Mouse (Mus musculus) frontal cortex, postnatal 10 days (tissue): Measurements from ENCODE around the gene Aass.
"Not testable (repeated sequence)": the region's sequence is repeated elsewhere in the genome, so short reads cannot be mapped to it uniquely, and the experiment has no call there.

ENCODE experiments used
- DNase-seq, 2 experiments: peaks; one replicate each; pipeline ENCODE4 v3.0.0; 2022; ENCODE audit warnings: low spot score in 2 of 2, mixed read lengths in 1 of 2

Gene Aass

GRCm38 (mm10) chr6:23132573-23133181, at the start of gene Aass:
TSS of gene Aass (minus strand) at chr6:23132986.
- peak in 1 of 2 experiments; percentile 9 for DNase-seq

- peak in 1 of 2 experiments; percentile 40 for DNase-seq
These were observed 47.3 kb upstream of the Aass start for GRCm38 (mm10) chr6:23180096-23180495.

GRCm38 (mm10) chr6:23163824-23164223, 31.0 kb upstream of the Aass start:
- DNase-seq, result not testable (repeated sequence)

DNA sequence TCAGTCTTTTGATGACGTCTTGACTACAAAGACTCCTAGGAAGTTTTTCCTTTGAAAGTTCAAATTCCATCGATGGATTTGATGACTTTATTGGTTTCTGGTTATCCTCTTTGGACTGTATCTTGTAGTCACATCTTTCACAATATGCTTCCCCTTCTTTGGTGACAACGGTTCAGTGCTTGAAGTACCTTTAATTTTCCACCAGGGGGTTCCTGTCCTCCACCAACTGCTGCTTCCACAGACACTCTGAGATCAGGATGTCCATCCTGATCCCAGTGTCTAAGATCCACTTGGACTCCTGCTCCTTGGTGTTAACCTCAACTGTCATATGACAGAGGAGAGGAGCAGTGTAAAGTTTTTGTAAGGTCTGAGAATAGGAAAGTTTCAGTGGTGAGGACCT, 23.6 kb upstream of the Aass start:
- DNase-seq, result not testable (repeated sequence)

DNA sequence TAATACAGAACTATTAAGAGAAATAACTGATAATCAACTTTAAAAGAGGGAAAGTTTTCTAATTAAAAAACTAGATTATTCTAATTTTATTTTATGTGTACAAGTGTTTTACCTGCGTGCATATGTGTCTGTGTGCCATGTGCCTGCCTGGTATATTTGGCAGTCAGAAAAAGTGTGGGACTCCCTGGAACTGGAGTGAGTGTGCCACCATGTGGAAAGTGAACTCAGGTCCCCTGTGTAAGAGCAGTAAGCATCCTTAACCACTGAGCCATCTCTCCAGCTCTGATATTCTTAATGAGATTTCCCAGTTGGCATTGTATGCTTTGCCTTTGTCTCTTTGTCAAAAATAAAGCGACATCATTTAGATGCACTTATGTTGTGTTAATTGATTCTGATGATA, 20.3 kb upstream of the Aass start:
- DNase-seq, result no peak

GRCm38 (mm10) chr6:23147221-23147620, 14.4 kb upstream of the Aass start:
- DNase-seq, result no peak

DNA sequence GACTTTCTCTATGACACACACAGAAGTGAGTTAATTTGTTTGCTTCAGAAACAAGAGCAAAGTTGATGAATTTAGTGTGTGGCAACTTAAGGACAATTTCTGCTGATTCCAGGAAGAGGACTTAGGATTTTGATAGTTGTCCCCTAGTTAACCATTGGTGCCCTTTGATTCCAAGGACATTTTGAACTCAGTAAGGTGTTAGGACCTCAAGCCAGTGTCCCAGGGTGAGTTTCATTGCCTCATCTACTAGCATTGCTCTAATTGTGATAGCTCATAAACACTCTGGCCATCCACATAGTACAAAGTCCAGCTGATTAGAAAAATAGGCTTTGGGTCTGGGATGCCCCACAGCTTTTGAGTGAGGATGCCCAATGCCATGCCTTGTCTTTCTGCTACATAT, 11.2 kb upstream of the Aass start:
- DNase-seq, result no peak

DNA sequence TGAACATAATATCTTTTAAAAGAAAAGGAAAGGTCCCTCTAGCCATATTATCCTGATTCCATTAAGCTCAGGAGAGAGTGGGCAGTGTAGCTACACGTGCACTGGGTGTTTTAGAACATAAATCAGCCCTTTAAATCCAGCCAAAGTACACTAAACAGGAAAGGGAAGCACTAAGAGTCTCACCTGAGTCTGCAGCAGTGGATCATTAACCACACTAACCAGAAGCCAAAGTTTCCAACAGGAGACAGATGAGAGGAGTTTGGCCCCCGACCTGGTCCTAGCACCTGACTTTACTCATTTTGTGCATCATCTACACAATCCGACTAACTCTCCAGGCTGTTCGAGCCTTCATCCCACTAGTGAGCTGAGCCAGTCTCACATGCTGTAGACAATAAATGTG, 1.8 kb downstream of the Aass start:
- no peak for DNase-seq

- DNase-seq, result no peak
These were observed 3.6 kb downstream of the Aass start for GRCm38 (mm10) chr6:23129201-23129600.

DNA sequence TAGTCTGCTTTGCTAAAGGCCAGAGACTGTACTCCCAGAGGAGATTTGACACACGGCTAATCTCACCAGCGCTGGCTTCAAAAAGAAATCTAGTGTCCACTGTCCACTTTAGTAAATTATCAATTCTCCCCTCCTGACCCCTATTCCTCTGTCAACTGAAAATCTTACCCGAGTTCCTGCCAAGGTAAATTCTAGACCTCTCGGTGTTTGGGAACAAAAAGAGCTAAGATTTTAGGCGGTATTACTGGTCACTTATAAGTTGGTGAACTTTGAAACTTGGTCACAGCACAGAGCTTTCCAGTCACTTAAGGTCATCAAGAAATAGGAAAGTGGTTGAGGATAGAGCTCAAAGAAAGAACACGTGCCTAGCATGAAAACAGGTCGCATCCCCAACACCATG, 6.1 kb downstream of the Aass start:
- no peak for DNase-seq

GRCm38 (mm10) chr6:23125831-23126230, 7.0 kb downstream of the Aass start:
- no peak for DNase-seq

DNA sequence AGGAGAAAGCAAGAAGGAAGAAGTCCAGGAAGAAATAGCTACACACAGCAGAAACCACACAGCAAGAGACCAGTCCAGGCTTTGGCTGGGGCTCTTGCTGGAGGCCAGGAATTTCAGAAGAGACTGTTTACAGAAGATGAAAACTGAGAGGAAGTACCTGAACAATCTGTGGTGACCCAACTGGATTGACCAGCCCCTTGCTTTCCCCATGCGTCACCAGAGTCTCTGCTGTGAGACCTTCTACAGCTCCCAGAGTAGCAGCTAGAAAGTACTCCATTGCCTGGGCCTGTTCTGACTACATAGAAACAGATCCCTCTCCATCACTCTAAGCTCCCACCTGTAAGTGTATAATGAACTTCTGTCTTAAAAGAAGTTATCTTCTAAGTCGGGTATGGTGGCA, 8.0 kb downstream of the Aass start:
- no peak for DNase-seq

- no peak for DNase-seq
These were observed 9.9 kb downstream of the Aass start for GRCm38 (mm10) chr6:23122934-23123333.

DNA sequence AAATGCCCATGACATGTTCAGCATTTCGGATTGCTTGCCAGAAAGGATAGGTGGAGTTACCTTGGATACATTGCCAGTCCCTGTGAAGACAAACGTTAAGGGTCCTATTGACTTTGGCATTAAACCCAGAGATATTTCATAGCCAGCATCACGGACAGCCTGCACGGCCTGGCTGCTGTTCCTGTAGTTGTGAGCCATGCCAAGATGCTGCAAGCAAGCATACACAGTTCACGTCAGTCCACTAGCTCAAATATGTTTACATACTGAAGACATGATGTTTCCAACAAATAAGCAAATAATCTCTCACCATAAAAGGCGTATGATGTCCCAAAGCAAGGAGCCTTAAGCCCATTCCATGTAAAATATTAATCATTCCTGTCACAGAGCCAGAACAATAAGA, 18.0 kb downstream of the Aass start:
- no peak for DNase-seq

DNA sequence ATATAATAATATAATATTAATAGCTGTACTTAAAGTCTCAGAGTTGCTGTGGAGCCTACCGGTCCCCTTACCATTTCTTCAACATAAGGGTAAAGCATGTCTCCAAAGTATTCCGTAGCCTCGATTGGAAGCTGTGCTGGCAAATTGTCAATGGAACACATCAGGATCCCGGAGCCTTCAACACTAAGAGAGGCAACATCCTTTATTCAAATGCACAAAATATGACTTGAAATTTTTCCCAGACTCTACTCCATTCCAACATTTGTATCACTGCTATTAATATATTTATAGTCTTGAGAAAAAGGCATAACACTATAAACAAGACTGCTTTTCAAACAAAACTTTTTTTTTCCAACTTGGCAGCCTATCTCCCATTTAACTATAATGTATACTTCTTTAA, 25.7 kb downstream of the Aass start:
- no peak for DNase-seq

DNA sequence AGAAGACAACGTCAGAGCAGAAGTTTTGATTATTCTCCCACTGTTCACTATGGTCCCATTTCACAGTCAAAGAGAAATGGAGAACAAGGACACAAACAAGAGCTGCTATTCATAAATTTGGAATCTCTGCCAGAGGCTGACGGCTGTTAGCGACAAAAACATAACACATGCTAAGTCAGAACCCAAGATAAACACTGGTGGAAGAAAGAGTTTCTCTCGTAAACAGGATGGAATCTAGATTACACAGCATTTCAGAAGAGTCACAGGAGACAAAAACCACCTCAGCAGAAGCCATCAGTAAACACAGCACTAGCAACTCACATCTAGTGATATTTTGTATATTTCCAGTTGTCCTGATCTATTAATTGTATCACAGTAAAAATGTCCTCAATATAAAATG, 26.4 kb downstream of the Aass start:
- DNase-seq, result no peak

- not testable (repeated sequence) for DNase-seq
These were observed 42.3 kb downstream of the Aass start for GRCm38 (mm10) chr6:23090346-23091055.

- DNase-seq, result not testable (repeated sequence)
These were observed 43.5 kb downstream of the Aass start for GRCm38 (mm10) chr6:23089292-23089691.

GRCm38 (mm10) chr6:23084587-23085421, 48.0 kb downstream of the Aass start:
- no peak for DNase-seq

GRCm38 (mm10) chr6:23079991-23080680, 52.6 kb downstream of the Aass start:
- DNase-seq, result no peak

GRCm38 (mm10) chr6:23078273-23078672, 54.5 kb downstream of the Aass start:
- DNase-seq, result no peak

- no peak for DNase-seq
These were observed 56.7 kb downstream of the Aass start for GRCm38 (mm10) chr6:23076060-23076459.
